Mouse (Mus musculus) spleen, postnatal 4 days (tissue): Measurements from ENCODE around the gene Abtb2.
"Not testable (repeated sequence)": the region's sequence is repeated elsewhere in the genome, so short reads cannot be mapped to it uniquely, and the experiment has no call there.

Experiments used
- DNase-seq, 2 experiments: peaks; one replicate each; pipeline ENCODE4 v3.0.0; 2022; ENCODE audit warnings: low spot score in 2 of 2

Abtb2 gene

GRCm38 (mm10) chr2:103565732-103566422 lies at the start of gene Abtb2:
TSS of gene Abtb2 (plus strand) at chr2:103566310.
- DNase-seq = peak; percentile 91 to 94

GRCm38 (mm10) chr2:103516472-103516871 lies 49.6 kb upstream of the Abtb2 start:
- DNase-seq = no peak

GRCm38 (mm10) chr2:103525596-103525995 lies 40.5 kb upstream of the Abtb2 start:
- DNase-seq = no peak

- DNase-seq = peak; percentile 67 to 85
These were observed 19.0 kb upstream of the Abtb2 start for GRCm38 (mm10) chr2:103547132-103547531.

- not testable (repeated sequence) for DNase-seq
These were observed 15.8 kb upstream of the Abtb2 start for GRCm38 (mm10) chr2:103550301-103550700.

- no peak for DNase-seq
These were observed 12.1 kb upstream of the Abtb2 start for GRCm38 (mm10) chr2:103554041-103554440.

GRCm38 (mm10) chr2:103556125-103556877 lies 9.8 kb upstream of the Abtb2 start:
- DNase-seq = no peak

GRCm38 (mm10) chr2:103560955-103561354 lies 5.2 kb upstream of the Abtb2 start:
- no peak for DNase-seq

- no peak for DNase-seq
These were observed 1.6 kb upstream of the Abtb2 start for GRCm38 (mm10) chr2:103564427-103565023.

GRCm38 (mm10) chr2:103565171-103565591 lies 929 bp upstream of the Abtb2 start:
- peak; percentile 37 to 81 for DNase-seq

GRCm38 (mm10) chr2:103566423-103566712 lies 258 bp downstream of the Abtb2 start:
- no peak for DNase-seq

- DNase-seq = peak; percentile 39 to 85
These were observed 807 bp downstream of the Abtb2 start for GRCm38 (mm10) chr2:103566713-103567521.

- no peak for DNase-seq
These were observed 2.1 kb downstream of the Abtb2 start for GRCm38 (mm10) chr2:103568161-103568560.

GRCm38 (mm10) chr2:103569716-103570115 lies 3.6 kb downstream of the Abtb2 start:
- DNase-seq = no peak

GRCm38 (mm10) chr2:103572354-103572753 lies 6.2 kb downstream of the Abtb2 start:
- DNase-seq = no peak

- no peak for DNase-seq
These were observed 10.3 kb downstream of the Abtb2 start for GRCm38 (mm10) chr2:103576371-103576770.

- DNase-seq = no peak
These were observed 11.9 kb downstream of the Abtb2 start for GRCm38 (mm10) chr2:103577752-103578662.

GRCm38 (mm10) chr2:103578663-103579213 lies 12.6 kb downstream of the Abtb2 start:
- DNase-seq = no peak

- DNase-seq = no peak
These were observed 14.6 kb downstream of the Abtb2 start for GRCm38 (mm10) chr2:103580756-103581155.

GRCm38 (mm10) chr2:103581369-103581897 lies 15.3 kb downstream of the Abtb2 start:
- no peak for DNase-seq
